Mouse (Mus musculus) midbrain, embryonic 14.5 days (tissue): ENCODE results near the gene Tmem74b. TPM values are rescaled to one million over a fixed set of nuclear protein-coding genes. Genes with fewer than 3 reads are reported as not detected.

Experiments
- ATAC-seq: fragments of 200-750 bp; cut with Nextera tagmentation; 2 replicates; pipeline ENCODE4 v1.8.0; 2017; ENCODE audit warnings: moderate number of reproducible peaks, moderate library complexity; ENCODE audit not compliant: low FRiP score, low TSS enrichment
- DNase-seq: peaks from one replicate; pipeline ENCODE4 v3.0.0-alpha.2; 2015
- H3K27ac ChIP-seq: fragments of 300-500 bp; sonication (generic); replicated peaks from 2 replicates; pipeline ENCODE4 v1.5.1; 2014; ENCODE audit warnings: mild to moderate bottlenecking, low read depth, low read length, moderate library complexity
- H3K27me3 ChIP-seq: fragments of 300-500 bp; sonication (generic); 2 replicates; pipeline ENCODE4 v1.6.1; 2014; ENCODE audit warnings: low read length, control low read depth, mixed read lengths; ENCODE audit not compliant: control insufficient read depth, insufficient read depth
- H3K36me3 ChIP-seq: fragments of 300-500 bp; sonication (generic); 2 replicates; pipeline ENCODE4 v1.6.1; 2014; ENCODE audit warnings: low read length, control low read depth; ENCODE audit not compliant: control insufficient read depth, insufficient read depth
- H3K4me1 ChIP-seq: fragments of 300-500 bp; sonication (generic); 2 replicates; pipeline ENCODE4 v1.6.1; 2014; ENCODE audit warnings: mild to moderate bottlenecking, antibody characterized with exemption, low read length, control low read depth; ENCODE audit not compliant: control insufficient read depth, insufficient read depth
- H3K4me2 ChIP-seq: fragments of 300-500 bp; sonication (generic); 2 replicates; pipeline ENCODE4 v1.6.1; 2014; ENCODE audit warnings: mild to moderate bottlenecking, low read length, moderate library complexity
- H3K4me3 ChIP-seq: fragments of 300-500 bp; sonication (generic); replicated peaks from 2 replicates; pipeline ENCODE4 v1.5.1; 2014; ENCODE audit warnings: low read depth, low read length
- H3K9ac ChIP-seq: fragments of 300-500 bp; sonication (generic); replicated peaks from 2 replicates; pipeline ENCODE4 v1.6.1; 2014; ENCODE audit warnings: mild to moderate bottlenecking, low read length, moderate library complexity
- H3K9me3 ChIP-seq: fragments of 300-500 bp; sonication (generic); 2 replicates; pipeline ENCODE4 v1.6.1; 2016; ENCODE audit warnings: low read length, control low read depth, mixed read lengths; ENCODE audit not compliant: control insufficient read depth
- WGBS: fragments of 180-500 bp; shearing (Covaris S2); extraction: QIAGEN DNeasy Blood & Tissue Kit; methylation state at CpG from one replicate; pipeline ENCODE4 v1.1.7; 2014; 5-methylcytosine and 5-hydroxymethylcytosine counted together
- polyA plus RNA-seq: library from polyadenylated mRNA; unstranded; fragments of >200 nt; fragmentation: Nextera tagmentation; extraction: Ambion mirVana; gene quantifications from 2 replicates; pipeline ENCODE4 v1.2.1, GENCODE M21; 2014

Gene Tmem74b
- polyA plus RNA-seq, 1 experiment from 2014 or later, result 20.7 TPM

- H3K27ac ChIP-seq, result no peak overlapping the region
Measured at GRCm38 (mm10) chr2:151751330-151751729, 49.5 kb downstream of the Tmem74b start.

GRCm38 (mm10) chr2:151756277-151757061 is 54.7 kb downstream of the Tmem74b start:
- Histone ChIP-seq H3K27me3 (no peaks in the 10 kb centered on the region), H3K4me3 (no peak overlapping the region), H3K9ac (no peak overlapping the region), H3K9me3 (no peaks in the 10 kb centered on the region), H3K4me2 (no peak overlapping the region), H3K27ac (no peak overlapping the region), H3K36me3 (no peaks in the 10 kb centered on the region), H3K4me1 (no peaks in the 10 kb centered on the region)
- peak; percentile 8 for DNase-seq
- ATAC-seq, result no peak
- WGBS, result 60% methylated on average over 9 of the region's 9 CpGs

More at GRCm38 (mm10) chr2:151751330-151751729, 49.5 kb downstream of the Tmem74b start:
- WGBS, result 78% methylated on average over 5 of the region's 5 CpGs
- Histone ChIP-seq H3K4me3 (no peak overlapping the region), H3K9me3 (no peaks in the 10 kb centered on the region), H3K27me3 (no peaks in the 10 kb centered on the region), H3K4me2 (no peak overlapping the region), H3K9ac (no peak overlapping the region), H3K36me3 (no peaks in the 10 kb centered on the region), H3K4me1 (no peaks in the 10 kb centered on the region)
- DNase-seq, result no peak
- no peak for ATAC-seq

- WGBS, result 76% methylated on average over 5 of the region's 5 CpGs
- DNase-seq (no peak), ATAC-seq (no peak)
- Histone ChIP-seq H3K9me3 (no peaks in the 10 kb centered on the region), H3K27me3 (no peaks in the 10 kb centered on the region), H3K4me2 (no peak overlapping the region), H3K36me3 (no peaks in the 10 kb centered on the region), H3K4me3 (no peak overlapping the region), H3K4me1 (no peaks in the 10 kb centered on the region), H3K27ac (no peak overlapping the region), H3K9ac (no peak overlapping the region)
Measured at GRCm38 (mm10) chr2:151757451-151757850, 55.6 kb downstream of the Tmem74b start.

- DNase-seq (no peak), ATAC-seq (no peak)
- no peaks in the 10 kb centered on the region for H3K4me1 ChIP-seq
- no peaks in the 10 kb centered on the region for H3K27me3 ChIP-seq
- H3K9ac ChIP-seq, result no peak overlapping the region
- H3K27ac ChIP-seq, result no peak overlapping the region
- WGBS, result 43% methylated on average over 1 of the region's 1 CpGs
- H3K36me3 ChIP-seq, result no peaks in the 10 kb centered on the region
- no peak overlapping the region for H3K4me3 ChIP-seq
- H3K4me2 ChIP-seq, result no peak overlapping the region
- no peaks in the 10 kb centered on the region for H3K9me3 ChIP-seq
Measured at GRCm38 (mm10) chr2:151758806-151759353, 57.1 kb downstream of the Tmem74b start.

Other genes starting within 250 kb of the Tmem74b start
- gene 4921509C19Rik, start 225.9 kb upstream of the Tmem74b start, polyA plus RNA-seq, result not detected in 2 replicates
- 194 and 260 TPM in 2 replicates for gene Nsfl1c, start 207.8 kb upstream of the Tmem74b start, polyA plus RNA-seq
- gene Fkbp1a, start 159.5 kb upstream of the Tmem74b start, polyA plus RNA-seq, result 547 and 602 TPM in 2 replicates
- gene Sdcbp2, start 129.4 kb upstream of the Tmem74b start, polyA plus RNA-seq, result 0.50 and 0.62 TPM in 2 replicates
- 17.2 and 18.3 TPM in 2 replicates for gene Snph, start 69.4 kb upstream of the Tmem74b start, polyA plus RNA-seq
- 0.13 TPM in 1 of 2 replicates, not detected in the other for gene Rad21l, start 33.5 kb upstream of the Tmem74b start, polyA plus RNA-seq
- 64.8 and 69.1 TPM in 2 replicates for gene Psmf1, start 42.2 kb downstream of the Tmem74b start, polyA plus RNA-seq
- gene Rspo4, start 140.9 kb downstream of the Tmem74b start, polyA plus RNA-seq, result 0.32 TPM in 2 replicates
- 0.17 TPM in 1 of 2 replicates, not detected in the other for gene Angpt4, start 209.2 kb downstream of the Tmem74b start, polyA plus RNA-seq